Mouse (Mus musculus): ENCODE data around the gene Dgkz. TPM values are rescaled to one million over a fixed set of nuclear protein-coding genes. Genes with fewer than 3 reads are reported as not detected.

Gene Dgkz
- total RNA-seq, 2 experiments from 2014 or later = 29.0 to 32.7 TPM

- DNase-seq (ENCODE audit: low spot score) = no peak
These were observed 53.7 kb downstream of the Dgkz start for GRCm38 (mm10) chr2:91921790-91922570.

- DNase-seq (ENCODE audit: low spot score) = peak; percentile 70
These were observed 54.4 kb downstream of the Dgkz start for GRCm38 (mm10) chr2:91921181-91921789.

- no peak for DNase-seq (ENCODE audit: low spot score)
These were observed 55.5 kb downstream of the Dgkz start for GRCm38 (mm10) chr2:91920130-91920529.

GRCm38 (mm10) chr2:91917096-91917495 lies 58.6 kb downstream of the Dgkz start:
- DNase-seq (ENCODE audit: low spot score) = no peak

DNA sequence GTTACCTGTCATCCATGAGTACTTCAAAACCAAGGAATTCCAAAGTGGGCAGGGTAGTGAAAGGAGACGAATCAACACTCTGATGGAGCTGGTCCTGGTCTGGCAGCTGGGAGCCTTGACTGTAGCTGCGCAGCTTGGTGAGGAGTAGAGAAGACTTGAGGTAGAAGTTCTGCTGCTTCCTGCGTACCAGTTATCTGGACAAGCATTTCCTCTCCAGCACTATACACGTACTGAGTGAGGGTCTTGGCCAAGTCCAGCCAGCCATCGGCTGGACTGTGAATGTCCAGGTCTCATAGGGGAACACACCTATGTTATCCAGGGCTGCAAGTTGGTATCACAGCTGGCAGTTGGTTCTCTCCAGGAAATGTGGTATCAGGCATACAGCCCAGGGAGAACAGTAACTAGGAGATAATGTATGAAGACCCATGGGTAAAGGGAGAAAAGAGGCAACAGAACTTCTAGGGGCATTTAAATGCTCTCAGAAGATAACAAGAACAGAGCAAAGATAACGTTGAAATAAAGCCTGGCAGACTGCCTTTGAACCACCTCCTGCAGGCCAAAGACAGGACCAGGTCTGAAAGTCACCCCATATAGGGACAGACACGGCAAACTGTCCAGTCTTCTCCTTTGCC lies 59.2 kb downstream of the Dgkz start:
- DNase-seq (ENCODE audit: low spot score) = no peak

DNA sequence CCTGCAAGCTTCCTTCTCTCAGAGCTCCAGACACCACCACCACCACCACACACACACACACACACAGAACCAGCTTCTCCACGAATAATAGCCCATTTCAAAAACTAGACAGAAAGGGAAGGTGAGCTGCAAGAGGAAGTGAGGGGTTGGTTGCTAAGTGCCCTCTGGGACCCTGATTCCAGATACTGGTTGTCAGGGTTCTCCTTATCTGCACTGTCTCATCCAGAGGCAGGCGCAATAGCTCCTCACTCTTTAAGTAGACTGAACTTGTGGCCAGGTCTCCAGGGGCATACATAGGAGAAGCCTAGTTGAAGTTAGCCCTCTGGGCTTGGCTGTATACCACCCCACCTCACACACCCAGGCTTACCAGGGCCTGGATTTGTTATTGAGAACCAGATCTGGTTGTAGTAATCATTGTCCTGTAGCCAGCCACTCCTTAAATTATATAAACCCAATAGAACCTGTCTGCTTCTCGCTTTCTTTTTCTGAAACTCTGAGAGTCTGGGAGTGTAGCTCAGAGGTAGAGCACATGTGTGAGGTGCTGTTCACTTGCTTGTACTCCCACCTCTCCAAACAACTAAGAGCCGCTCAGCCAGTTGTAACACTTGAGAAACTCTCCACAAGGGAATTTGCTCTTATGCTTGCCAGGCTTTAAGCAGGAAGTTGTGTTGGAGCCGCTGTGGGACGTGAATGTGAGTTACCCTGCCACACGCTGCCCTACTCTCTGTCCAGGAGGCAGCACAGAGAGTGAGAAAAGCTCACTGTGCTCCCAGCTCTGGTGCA lies 62.1 kb downstream of the Dgkz start:
- no peak for DNase-seq (ENCODE audit: low spot score)

DNA sequence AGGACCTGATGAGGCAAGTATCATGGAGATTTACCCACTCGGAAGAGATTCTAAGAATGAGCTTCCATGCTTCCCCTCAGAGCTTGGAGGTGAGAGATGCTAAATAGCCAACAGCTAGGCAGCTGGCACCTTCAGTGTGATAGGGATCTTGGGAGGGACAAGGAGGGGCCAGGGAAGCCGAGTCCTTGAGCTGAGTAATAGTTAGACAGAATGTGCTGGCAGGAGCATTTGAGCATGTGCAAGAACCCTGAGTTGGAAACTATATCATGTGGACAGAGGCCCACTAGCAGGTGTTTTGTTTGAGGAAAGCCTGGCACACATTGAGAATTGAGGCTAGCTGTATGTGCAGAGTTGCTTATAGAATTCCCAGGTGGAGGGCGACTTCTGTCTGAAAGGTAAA lies 63.0 kb downstream of the Dgkz start:
- DNase-seq (ENCODE audit: low spot score) = no peak

DNA sequence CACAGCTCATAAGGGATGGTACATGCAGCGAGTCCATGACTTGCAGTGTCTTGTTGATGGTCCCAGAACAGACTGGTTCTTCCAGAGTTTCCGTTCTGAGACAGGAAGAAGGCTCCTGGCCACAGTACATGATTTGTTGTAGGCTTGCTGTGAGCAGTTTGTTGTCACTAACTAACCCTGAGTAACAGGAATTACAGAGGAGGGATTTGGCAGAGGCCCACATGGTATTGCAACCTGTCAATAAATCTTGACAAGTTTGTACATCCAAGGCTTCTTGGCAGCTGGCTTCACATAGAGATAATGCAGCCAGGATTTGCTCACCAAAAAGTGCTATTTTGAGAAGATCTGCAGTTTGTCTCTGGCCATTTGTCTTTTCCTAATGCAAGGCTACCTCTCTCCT lies 69.5 kb downstream of the Dgkz start:
- DNase-seq (ENCODE audit: low spot score) = no peak

DNA sequence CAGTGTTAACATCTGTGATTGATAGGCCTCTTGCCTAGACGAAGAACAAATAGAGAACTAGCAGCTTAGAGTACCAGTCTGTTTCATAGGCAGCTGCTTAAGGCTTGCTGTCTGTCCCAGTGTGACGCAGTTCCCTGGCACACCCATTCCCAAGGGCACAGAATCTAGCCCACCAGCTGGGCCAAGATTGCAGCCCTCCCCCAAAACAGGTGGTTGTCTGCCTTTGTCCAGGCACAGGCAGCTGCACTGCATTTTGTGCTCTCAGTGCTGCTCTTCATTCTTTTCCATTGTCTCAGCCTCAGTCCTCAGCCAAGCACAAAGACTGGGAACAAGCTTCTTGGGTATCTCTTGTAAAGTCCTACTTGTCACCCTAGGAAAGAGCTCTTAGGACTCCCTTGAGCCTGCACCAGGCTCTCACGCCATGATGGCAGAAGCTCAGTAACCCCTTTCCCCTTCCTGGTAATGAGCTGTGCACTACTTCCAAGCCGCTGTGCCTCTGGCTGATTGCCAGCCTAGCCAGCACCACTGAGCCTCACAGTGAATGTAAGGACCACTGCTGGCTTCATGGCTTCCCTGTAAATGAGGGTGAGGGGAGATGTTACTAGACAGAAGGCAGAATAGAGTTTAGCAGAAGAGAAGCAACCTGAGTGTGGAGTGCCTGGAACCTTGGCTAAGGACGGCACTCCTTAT lies 70.9 kb downstream of the Dgkz start:
- DNase-seq (ENCODE audit: low spot score) = no peak

GRCm38 (mm10) chr2:91903171-91903925 lies 72.3 kb downstream of the Dgkz start:
- no peak for DNase-seq (ENCODE audit: low spot score)

DNA sequence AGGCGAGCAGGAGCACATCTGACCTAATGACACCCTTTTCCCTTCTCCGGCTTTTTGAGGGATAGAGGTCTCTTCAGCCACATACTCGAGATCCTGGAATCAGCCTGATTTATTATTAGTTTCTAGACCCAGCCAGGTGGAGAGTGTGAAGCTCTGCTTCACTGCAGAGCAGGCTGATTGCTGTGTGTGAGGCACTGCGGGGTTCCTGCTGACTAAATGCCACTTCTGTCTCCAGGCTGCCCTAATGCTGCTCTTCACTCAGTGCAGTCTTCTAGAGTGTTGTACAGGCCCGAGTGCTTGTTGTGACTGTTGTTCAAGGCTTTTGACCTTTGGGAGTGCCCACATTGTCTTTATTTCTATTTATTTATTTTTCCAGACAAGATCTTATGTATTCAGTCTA lies 73.3 kb downstream of the Dgkz start:
- no peak for DNase-seq (ENCODE audit: low spot score)

DNA sequence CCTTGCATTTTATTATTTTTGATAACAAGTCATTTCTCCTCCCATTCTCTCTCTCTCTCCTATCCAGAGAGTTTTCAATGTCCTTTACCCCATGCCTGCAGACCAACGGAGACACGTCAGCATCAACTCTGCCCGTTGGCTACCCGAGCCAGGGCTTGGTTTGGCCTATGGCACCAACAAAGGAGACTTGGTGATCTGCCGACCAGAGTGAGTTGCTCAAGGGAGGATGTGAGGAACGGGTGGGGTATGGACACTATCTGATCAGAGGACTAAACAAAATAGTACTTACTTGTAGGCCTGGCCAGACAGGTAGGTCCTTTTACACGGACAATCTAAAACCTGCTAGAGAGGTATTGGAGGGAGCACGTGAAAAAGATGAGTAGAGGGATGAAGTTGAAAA lies 75.2 kb downstream of the Dgkz start:
- DNase-seq (ENCODE audit: low spot score) = no peak

GRCm38 (mm10) chr2:91899141-91899540 lies 76.5 kb downstream of the Dgkz start:
- no peak for DNase-seq (ENCODE audit: low spot score)

- DNase-seq (ENCODE audit: low spot score) = no peak
These were observed 77.7 kb downstream of the Dgkz start for GRCm38 (mm10) chr2:91897968-91898367.

DNA sequence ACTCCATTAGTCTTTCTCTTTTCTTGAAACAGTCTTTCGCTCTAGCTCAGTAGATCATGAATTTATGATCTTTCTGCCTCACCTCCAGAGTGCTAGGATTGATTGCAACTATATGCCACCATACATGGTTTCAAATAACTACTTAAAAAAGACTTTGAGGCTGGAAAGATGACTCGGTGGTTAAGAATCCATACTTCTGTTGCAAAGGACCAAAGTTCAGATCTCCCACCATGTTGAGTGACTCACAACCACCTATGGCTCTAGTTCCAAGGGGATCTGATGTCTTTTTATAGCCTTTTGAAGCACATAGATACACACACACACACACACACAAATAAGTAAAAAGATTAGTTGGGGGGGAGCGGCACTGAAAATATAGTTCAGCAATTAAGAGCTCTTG lies 80.3 kb downstream of the Dgkz start:
- DNase-seq (ENCODE audit: low spot score) = no peak

- DNase-seq (ENCODE audit: low spot score) = no peak
These were observed 80.9 kb downstream of the Dgkz start for GRCm38 (mm10) chr2:91894716-91895115.

- no peak for DNase-seq (ENCODE audit: low spot score)
These were observed 91.0 kb downstream of the Dgkz start for GRCm38 (mm10) chr2:91884616-91885015.

GRCm38 (mm10) chr2:91883961-91884360 lies 91.7 kb downstream of the Dgkz start:
- no peak for DNase-seq (ENCODE audit: low spot score)
